Mouse (Mus musculus): ENCODE measurements around the gene Copz2. TPM values are rescaled to one million over a fixed set of nuclear protein-coding genes. Genes with fewer than 3 reads are reported as not detected.

The Copz2 gene
- polyA plus RNA-seq, 1 experiment from 2014 or later, result 140 TPM

- H3K27me3 ChIP-seq, result peaks cover 15% of the 10 kb centered on the region
- WGBS, result 18% methylated on average over 4 of the region's 4 CpGs
- H3K9me3 ChIP-seq, result no peaks in the 10 kb centered on the region
- peak overlapping the region; percentile 67; the same call in 1 of the 2 replicates for H3K9ac ChIP-seq
- peaks cover 44% of the 10 kb centered on the region for H3K4me1 ChIP-seq
- no peak overlapping the region for H3K27ac ChIP-seq
- peak overlapping the region; percentile 46 for H3K4me3 ChIP-seq
- H3K4me2 ChIP-seq (replicated peaks), result peak overlapping the region; percentile 83
- H3K36me3 ChIP-seq, result no peaks in the 10 kb centered on the region
- ATAC-seq (ENCODE audit: low FRiP score, low read depth), result no peak
Observed at GRCm38 (mm10) chr11:96875270-96875669, 25.6 kb downstream of the Copz2 start.

DNA sequence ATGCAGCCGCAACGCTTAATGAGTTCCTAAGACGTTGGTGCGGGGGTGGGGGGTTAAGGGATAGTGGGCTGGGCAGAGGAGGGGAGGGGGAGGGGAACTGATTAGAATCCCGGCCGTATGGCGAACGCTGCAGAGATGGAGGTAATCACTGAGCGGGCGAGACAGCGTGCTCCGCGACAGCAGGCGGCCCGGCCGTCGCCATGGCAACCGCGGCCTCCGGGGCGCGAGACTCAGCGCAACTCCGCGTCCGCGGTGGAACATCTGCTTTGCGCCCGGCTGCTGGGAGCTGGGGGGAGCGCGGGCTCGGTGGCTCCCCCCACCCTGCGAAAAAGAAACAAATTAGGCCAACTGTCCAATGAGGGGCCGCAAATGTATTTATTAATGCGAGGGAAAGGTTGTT lies 26.1 kb downstream of the Copz2 start:
- Histone ChIP-seq H3K9ac (peak overlapping the region; percentile 67), H3K27ac (no peak overlapping the region), H3K36me3 (no peaks in the 10 kb centered on the region), H3K4me3 (peak overlapping the region; percentile 46), H3K4me2 (replicated peaks) (peak overlapping the region; percentile 83), H3K9me3 (no peaks in the 10 kb centered on the region), H3K27me3 (peaks cover 15% of the 10 kb centered on the region), H3K4me1 (peaks cover 44% of the 10 kb centered on the region)
- WGBS, result under 1% methylated on average over 35 of the region's 35 CpGs
- peak; percentile 66 for ATAC-seq (ENCODE audit: low FRiP score, low read depth)

DNA sequence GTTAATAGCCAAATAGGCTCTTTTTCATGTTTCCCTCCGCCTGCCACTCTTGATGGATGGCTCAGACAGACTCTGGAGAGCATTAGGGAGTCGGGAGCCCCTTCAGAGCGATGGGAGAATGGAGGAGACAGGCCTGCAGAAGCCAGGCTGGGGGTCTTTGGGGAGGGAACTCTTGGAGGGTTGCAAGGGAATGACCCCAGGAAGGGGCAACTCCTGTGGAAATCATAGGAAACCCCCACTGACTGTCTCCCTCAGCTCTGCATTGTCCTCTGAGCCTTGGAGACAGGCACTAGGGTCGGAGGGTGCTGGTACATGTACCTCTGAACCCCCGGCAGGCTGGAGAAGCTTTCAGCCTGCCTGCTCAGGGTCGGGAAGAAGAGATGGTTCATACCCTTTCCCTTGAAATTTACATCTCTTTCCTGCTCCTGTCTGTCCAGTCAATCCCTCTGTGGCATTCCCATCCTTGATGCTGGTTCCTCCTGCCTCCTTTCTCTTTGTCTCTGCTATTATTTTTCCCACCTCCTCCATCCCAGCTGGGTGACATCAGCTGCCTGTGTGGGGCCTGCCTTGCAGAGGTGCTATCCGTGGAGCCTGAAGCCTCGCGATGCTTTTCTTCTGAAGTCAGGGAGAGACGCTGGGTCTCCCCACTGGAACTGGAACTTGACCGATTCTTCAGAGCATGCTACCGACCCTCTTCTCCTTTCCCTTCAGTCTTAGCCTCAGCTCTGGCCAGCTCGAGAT lies 26.8 kb downstream of the Copz2 start:
- no peaks in the 10 kb centered on the region for H3K9me3 ChIP-seq
- H3K27ac ChIP-seq, result peak overlapping the region; percentile 28; the same call in 1 of the 2 replicates
- H3K36me3 ChIP-seq, result no peaks in the 10 kb centered on the region
- peak overlapping the region; percentile 67 for H3K9ac ChIP-seq
- peaks cover 15% of the 10 kb centered on the region for H3K27me3 ChIP-seq
- peaks cover 44% of the 10 kb centered on the region for H3K4me1 ChIP-seq
- H3K4me3 ChIP-seq, result peak overlapping the region; percentile 46
- no peak for ATAC-seq (ENCODE audit: low FRiP score, low read depth)
- H3K4me2 ChIP-seq (replicated peaks), result peak overlapping the region; percentile 83
- WGBS, result 5% methylated on average over 13 of the region's 13 CpGs

DNA sequence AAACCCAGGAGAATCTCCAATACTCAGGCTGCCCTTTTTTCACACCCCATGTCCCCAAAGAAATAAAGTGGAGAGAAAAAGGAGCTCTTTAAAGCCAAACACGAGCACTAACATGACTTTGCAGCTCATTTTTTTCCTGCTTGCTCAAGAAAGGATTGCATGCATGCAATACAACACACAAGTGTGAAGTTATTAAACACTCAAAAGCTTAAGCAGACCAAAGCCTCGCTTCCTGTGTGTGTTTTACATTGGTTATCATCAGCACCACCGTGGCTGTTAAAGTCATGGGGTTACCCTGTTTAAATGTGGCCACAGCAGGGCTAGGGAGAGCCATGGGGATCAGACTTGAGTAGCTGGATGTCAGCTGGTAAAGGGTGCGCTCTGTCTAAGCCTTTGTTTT lies 27.4 kb downstream of the Copz2 start:
- 34% methylated on average over 4 of the region's 4 CpGs for WGBS

DNA sequence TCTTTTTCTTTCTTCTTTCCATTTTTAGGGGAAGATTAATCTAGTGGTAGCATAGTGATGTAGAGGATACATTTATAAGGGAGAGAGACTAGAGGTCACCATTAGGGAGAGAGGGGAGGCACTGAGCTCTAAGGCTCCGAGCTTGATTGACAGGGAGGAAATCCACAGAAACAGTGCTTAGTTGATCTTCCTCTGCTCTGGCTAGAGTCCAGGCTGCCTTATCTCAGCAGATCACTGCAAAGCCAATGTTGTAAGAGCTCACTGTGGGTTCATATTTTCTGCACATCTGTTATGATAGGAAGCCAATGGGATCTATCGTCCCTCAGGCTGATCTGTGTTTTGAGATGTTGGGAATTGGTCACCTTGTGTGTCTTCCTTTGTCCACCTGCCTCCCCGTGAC lies 29.0 kb downstream of the Copz2 start:
- Histone ChIP-seq H3K9ac (no peak overlapping the region), H3K9me3 (no peaks in the 10 kb centered on the region), H3K4me2 (replicated peaks) (no peak overlapping the region), H3K27me3 (peaks cover 10% of the 10 kb centered on the region), H3K4me1 (peaks cover 28% of the 10 kb centered on the region), H3K36me3 (no peaks in the 10 kb centered on the region), H3K4me3 (no peak overlapping the region), H3K27ac (no peak overlapping the region)
- no peak for ATAC-seq (ENCODE audit: low FRiP score, low read depth)
- 72% methylated on average over 3 of the region's 3 CpGs for WGBS

More for the DNA sequence above, 27.4 kb downstream of the Copz2 start:
- H3K9me3 ChIP-seq, result no peaks in the 10 kb centered on the region
- peaks cover 15% of the 10 kb centered on the region for H3K27me3 ChIP-seq
- H3K36me3 ChIP-seq, result no peaks in the 10 kb centered on the region
- peaks cover 44% of the 10 kb centered on the region for H3K4me1 ChIP-seq
- H3K27ac ChIP-seq, result no peak overlapping the region
- no peak overlapping the region for H3K4me3 ChIP-seq
- H3K4me2 ChIP-seq (replicated peaks), result 0 out of 2 replicates have a peak overlapping the region, but pooled peaks have one; percentile 83
- ATAC-seq (ENCODE audit: low FRiP score, low read depth), result no peak
- H3K9ac ChIP-seq, result 0 out of 2 replicates have a peak overlapping the region, but pooled peaks have one; percentile 67

- Histone ChIP-seq H3K4me3 (no peak overlapping the region), H3K36me3 (no peaks in the 10 kb centered on the region), H3K27me3 (peaks cover 10% of the 10 kb centered on the region), H3K4me2 (replicated peaks) (no peak overlapping the region), H3K4me1 (peaks cover 23% of the 10 kb centered on the region), H3K27ac (no peak overlapping the region), H3K9ac (no peak overlapping the region), H3K9me3 (no peaks in the 10 kb centered on the region)
- no peak for ATAC-seq (ENCODE audit: low FRiP score, low read depth)
- 50% methylated on average over 7 of the region's 7 CpGs for WGBS
Observed at GRCm38 (mm10) chr11:96879359-96879758, 29.7 kb downstream of the Copz2 start.

GRCm38 (mm10) chr11:96880296-96880695 lies 30.6 kb downstream of the Copz2 start:
- WGBS, result 88% methylated on average over 9 of the region's 9 CpGs
- no peaks in the 10 kb centered on the region for H3K36me3 ChIP-seq

DNA sequence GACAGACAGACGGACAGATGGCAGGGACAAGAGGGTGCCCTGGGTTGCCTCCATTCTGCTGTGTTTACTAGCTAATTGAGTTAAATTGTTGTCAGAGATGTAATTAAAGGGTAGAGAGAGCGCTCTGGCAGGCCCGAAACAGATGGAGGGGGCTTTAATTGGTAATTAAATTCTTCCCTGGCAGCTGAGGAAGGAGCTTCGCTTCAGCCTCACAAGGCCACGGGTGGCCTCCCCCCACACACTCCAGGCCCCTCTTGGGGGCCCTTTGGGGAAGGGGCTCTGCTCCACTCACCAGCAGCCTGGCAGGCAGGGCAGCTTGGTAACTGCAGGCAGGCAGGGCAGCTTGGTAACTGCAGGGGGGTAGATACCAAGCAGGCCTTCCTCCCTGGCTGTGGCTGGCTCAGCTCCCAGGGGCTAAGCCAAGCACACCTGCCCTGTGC lies 36.3 kb downstream of the Copz2 start:
- H3K27me3 ChIP-seq, result no peaks in the 10 kb centered on the region
- peaks cover 10% of the 10 kb centered on the region for H3K4me1 ChIP-seq
- H3K4me3 ChIP-seq, result no peak overlapping the region
- no peak for ATAC-seq (ENCODE audit: low FRiP score, low read depth)
- no peaks in the 10 kb centered on the region for H3K9me3 ChIP-seq
- H3K4me2 ChIP-seq (replicated peaks), result no peak overlapping the region
- no peak overlapping the region for H3K9ac ChIP-seq
- no peak overlapping the region for H3K27ac ChIP-seq
- 15% methylated on average over 5 of the region's 5 CpGs for WGBS
- no peaks in the 10 kb centered on the region for H3K36me3 ChIP-seq

More at GRCm38 (mm10) chr11:96880296-96880695, 30.6 kb downstream of the Copz2 start:
- Histone ChIP-seq H3K4me1 (peaks cover 19% of the 10 kb centered on the region), H3K27ac (no peak overlapping the region), H3K4me2 (replicated peaks) (no peak overlapping the region), H3K27me3 (peaks cover 4% of the 10 kb centered on the region; the same call in 1 of the 2 replicates), H3K9ac (no peak overlapping the region), H3K9me3 (no peaks in the 10 kb centered on the region), H3K4me3 (no peak overlapping the region)
- ATAC-seq (ENCODE audit: low FRiP score, low read depth), result no peak

GRCm38 (mm10) chr11:96886942-96887546 lies 37.4 kb downstream of the Copz2 start:
- 85% methylated on average over 8 of the region's 8 CpGs for WGBS
- no peak for ATAC-seq (ENCODE audit: low FRiP score, low read depth)

GRCm38 (mm10) chr11:96891784-96892527 lies 42.3 kb downstream of the Copz2 start:
- Histone ChIP-seq H3K9ac (no peak overlapping the region), H3K27me3 (no peaks in the 10 kb centered on the region), H3K4me2 (replicated peaks) (no peak overlapping the region), H3K36me3 (no peaks in the 10 kb centered on the region), H3K9me3 (no peaks in the 10 kb centered on the region), H3K27ac (no peak overlapping the region), H3K4me3 (no peak overlapping the region), H3K4me1 (no peaks in the 10 kb centered on the region)
- no peak for ATAC-seq (ENCODE audit: low FRiP score, low read depth)
- WGBS, result 26% methylated on average over 14 of the region's 14 CpGs

More at GRCm38 (mm10) chr11:96886942-96887546, 37.4 kb downstream of the Copz2 start:
- Histone ChIP-seq H3K4me1 (peaks cover 10% of the 10 kb centered on the region), H3K9me3 (no peaks in the 10 kb centered on the region), H3K4me3 (no peak overlapping the region), H3K36me3 (no peaks in the 10 kb centered on the region), H3K27me3 (no peaks in the 10 kb centered on the region), H3K27ac (no peak overlapping the region), H3K4me2 (replicated peaks) (no peak overlapping the region), H3K9ac (no peak overlapping the region)

DNA sequence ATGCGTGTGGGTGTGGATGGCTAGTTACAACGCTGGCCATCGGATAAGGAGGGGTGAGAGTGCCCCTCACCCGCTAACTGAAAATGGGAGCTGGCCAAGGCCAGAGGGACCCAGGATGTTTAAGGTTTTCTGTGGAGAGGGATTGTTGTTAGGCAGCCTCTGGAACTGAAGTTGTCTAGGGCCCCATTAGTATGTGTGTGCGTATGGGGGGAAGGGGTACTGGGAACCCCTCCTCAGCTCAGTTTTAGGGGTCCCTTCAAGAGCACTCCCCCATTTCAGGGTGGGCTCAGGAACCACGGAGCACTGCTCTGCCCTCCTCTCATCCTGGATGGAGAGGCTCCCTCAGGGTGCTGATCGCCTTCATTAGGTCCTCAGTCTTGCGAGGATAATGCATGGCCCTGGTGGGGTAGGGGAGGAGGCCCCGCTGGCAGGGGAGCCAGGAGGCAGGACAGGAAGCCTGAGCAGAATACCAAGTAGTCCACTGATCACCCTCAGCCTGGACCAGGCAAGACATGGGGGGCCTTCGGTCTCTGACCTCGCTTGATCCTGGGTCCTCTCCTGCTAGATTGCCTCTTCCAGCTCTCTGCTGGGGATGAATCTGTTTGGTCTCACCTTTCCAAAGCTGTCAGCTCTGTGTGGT lies 43.7 kb downstream of the Copz2 start:
- Histone ChIP-seq H3K9ac (no peak overlapping the region), H3K4me1 (no peaks in the 10 kb centered on the region), H3K4me2 (replicated peaks) (no peak overlapping the region), H3K4me3 (no peak overlapping the region), H3K9me3 (no peaks in the 10 kb centered on the region), H3K36me3 (no peaks in the 10 kb centered on the region), H3K27ac (no peak overlapping the region), H3K27me3 (no peaks in the 10 kb centered on the region)
- no peak for ATAC-seq (ENCODE audit: low FRiP score, low read depth)
- WGBS, result 68% methylated on average over 11 of the region's 11 CpGs
